Mouse (Mus musculus) urinary bladder, adult 2 months (tissue): ENCODE data around the gene Map1lc3a. TPM values are rescaled to one million over a fixed set of nuclear protein-coding genes. Genes with fewer than 3 reads are reported as not detected.

Source experiments
- DNase-seq: peaks from one replicate; pipeline ENCODE4 v3.0.0; 2022; ENCODE audit warnings: low spot score
- polyA plus RNA-seq: library from polyadenylated mRNA; depleted of rRNA; stranded (reverse); fragments of >200 nt; gene quantifications from 2 replicates; pipeline ENCODE4 v1.2.3, GENCODE M21; 2012; rRNA removed

Gene Map1lc3a
- polyA plus RNA-seq, 1 experiment, result 150 TPM

DNA sequence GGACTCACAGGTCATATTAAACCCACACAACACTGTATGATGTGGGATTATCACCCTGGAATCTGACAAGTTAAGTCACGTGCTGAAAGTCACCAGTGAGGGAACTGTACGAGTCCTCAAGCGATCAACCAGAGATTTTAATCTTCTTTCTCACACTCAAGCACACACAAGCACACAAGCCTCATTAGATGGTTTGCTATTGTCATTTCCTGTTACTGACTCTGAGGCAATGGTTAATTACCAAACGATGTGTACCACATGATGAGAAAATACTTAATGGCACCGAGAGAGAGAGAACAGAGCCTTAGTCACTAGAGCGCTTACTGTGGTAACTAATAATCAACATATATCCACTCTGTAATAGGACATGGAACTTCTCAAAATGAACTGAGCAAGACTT, 9.6 kb downstream of the Map1lc3a start:
- DNase-seq, result no peak

DNA sequence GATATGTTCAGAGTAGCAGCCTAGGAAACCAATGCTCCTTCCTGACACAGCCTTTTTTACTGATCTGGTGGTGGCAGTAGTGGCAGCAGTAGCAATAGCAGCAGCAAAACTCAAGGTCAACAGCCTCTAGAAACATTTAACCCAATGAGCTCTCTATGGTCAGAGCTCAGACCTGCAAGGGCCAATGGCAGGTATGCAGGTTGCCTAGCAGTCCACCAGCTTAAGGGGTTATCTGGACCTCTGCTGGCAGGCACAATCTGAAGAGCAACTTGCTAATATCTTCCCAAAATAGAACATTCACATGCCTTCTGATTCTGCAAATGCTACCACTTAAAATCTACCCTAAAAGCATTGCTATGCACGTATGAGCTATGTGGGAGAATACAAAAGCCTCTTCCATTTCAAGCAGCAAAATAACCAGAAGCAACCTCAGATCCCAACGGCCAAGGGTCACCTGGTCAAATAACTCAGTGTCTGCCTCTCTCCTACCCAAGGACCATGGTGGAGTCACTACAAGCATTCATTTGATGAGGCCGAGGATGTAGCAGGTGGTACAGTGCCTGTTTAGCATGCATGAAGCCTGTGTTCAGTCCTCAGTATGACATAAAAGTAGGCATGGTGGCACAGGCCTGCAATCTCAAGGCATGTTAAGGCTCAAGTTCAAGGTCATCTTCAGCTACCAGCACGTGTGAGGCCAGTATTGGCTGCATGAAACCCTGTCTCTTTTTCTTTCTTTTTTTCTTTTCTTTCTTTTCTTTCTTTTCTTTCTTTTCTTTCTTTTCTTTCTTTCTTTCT, 11.6 kb downstream of the Map1lc3a start:
- no peak for DNase-seq

DNA sequence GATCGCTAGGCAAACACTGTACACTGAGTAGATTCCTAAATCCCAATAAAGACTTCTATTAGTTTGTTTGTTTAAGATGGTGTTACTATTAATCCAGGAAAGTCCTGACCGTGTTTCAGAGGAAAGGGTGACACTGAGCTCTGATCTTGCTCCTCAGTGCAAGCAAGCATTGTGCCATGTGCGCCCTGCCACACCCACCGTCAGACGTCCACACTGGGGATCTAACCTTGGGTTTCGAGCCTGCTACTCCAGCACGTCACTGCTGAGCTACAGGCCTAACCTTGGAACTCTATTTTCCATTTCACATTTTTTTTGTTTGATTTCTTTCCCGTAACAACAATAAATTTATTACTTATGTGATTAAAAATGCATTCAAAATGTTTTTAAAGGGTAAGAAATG, 14.0 kb downstream of the Map1lc3a start:
- DNase-seq, result no peak

DNA sequence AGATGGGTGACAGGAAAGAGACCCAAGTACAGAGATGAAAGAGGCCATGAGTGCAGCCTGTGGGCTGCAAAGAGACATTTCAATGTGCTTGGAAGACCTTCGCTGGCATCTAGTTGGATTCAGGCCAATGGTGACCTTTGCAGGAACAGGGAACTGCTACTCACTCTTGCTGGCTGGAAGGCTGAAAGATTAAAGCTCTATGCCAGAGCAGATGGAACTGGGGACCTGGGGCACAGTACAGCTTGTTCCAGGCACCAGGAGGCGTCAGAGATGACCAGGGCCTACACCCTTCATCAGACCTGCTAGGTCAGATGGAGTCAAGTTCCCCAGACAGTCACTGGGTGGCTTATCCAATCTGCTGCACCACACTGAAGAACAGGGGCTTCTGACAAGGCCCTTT, 17.3 kb downstream of the Map1lc3a start:
- DNase-seq, result no peak

DNA sequence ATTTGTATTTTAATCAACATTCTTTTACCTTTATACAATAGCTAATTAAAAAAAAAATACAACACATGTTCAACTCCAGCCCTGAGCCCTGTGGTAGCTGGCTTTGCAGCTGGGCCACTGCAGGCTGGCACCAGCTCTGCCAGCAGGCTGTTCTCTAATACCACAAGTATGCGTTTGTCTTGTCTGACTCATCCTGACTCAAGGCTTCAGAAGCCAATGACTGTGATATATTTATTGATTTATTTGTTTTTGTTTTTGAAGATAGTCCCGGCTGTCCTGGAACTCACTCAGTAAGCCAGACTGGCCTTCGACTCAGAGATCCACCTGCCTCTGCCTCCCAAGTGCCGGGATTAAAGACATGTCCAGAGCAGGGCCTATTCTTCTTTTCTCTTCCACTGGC, 17.8 kb downstream of the Map1lc3a start:
- DNase-seq, result no peak

DNA sequence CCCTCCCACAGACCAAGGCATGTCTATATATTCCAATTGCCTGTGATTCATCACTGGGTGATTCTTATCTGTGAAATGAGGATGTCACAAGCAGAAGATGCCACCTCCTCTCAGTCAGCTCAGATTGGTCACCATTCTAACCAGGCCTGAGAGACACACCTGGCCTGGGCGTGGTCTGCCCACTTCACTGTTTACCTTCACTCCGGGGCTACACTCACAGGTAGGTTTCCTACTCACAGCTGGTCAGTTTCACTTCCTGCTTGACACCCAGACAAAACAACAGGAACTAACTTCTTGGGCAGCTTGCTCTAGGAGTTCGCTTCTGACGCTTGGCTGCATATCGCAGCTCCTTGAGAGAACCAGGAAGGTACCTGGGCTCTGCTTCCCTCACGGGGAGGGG, 19.4 kb downstream of the Map1lc3a start:
- DNase-seq, result no peak

DNA sequence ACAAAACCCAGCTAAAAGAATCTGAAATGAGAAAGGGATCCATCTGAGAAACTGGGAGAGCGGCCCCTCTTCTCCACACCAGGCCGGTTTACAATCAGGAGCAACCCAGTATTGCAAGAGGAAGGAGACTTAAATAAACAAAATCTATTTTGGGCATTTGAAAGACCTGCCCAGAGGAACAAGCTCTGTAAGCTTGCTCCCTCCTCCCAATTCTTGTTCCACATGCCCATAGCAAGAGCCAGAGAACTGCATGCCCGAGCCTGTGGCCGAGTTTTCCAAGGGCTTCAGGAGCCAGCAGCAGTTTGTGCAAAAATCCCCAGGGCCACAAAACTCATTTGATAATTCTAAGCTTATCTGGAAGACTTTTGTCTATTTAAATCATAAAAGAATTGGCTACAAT, 23.5 kb downstream of the Map1lc3a start:
- DNase-seq, result no peak

DNA sequence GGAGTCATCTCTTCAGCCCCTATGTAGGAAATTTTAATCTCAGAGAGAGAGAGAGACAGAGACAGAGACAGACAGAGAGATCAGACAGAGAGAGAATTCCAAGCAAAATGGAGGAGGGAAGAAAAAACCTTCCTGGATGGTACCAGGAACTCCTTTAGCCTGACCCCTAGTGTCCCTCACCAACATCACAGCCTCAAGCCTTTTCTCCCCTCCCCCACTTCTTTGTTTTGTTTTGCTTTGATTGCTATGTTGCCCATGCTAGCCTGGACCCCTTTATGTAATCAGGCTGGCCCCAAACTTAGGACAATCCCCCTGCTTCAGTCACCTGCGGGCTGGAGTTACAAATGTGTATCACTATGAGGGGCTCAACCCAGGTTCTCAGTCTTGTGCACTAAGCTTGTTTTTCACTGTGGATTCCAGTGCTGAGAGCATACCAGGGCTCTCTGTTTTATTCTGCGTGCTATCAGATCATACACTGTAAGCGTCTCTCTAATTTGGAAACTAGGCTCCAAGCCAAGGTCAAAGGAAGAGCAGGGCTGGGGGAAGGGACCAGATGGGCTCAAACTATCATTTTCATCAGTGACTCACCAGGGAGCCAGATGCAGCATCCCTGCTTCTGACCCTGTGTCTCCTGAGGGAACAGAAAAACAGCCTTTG, 33.0 kb downstream of the Map1lc3a start:
- no peak for DNase-seq

DNA sequence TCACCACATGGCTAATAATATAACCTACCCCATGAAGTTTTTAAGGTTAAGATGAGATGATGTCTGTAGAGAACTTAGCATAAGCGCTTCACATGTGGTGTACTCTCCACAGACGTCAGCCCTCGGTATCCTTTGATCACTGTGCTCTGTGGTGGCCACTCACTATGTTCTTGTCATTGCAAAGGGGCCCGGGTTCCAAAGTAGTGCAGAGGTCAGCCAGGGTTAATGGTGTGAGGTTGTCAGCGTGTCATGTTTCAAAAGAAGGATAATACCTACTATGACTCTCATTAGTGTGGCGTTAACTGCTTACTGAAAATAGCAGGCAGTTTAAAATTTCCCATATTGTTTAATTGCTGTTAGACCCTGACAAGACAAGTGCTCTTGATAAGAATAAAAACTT, 37.6 kb downstream of the Map1lc3a start:
- DNase-seq, result no peak

DNA sequence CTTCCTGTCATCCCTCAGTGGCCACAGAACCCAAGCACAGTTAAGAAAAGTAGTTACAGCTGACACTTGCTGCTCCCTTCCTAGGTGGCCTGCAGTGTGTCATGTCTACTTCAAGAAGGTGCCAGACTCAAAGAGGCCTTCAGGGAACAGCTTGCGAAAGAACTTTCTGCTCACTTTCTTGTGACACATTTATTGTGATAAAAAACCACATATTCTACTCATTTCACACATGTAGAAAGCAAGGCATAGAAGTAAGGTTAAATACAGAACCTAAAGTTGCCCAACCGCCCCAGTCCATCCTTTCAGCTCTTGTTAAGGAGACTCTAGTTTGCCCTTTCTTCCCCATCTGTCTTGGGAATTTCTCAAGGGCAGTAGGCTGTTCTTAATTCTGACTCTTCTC, 42.5 kb downstream of the Map1lc3a start:
- no peak for DNase-seq

DNA sequence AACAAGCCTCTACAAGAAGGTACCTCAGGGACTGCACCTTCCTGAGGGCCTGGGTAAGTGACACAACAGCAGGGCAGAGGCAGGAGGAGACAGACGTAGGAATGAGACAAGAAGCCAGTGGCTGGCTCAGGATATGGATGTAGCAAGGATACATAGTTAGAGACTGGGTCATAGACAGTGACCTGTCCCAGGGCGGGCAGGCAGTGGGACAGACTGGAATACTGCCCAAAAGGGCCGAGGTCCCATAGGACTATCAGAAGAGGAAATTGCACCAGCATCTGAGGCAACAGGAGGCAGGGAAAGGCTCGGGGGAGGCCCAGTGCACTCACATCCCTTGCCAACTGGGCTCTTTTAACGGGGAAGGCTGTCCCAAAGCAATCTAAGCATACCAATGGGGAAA, 44.5 kb downstream of the Map1lc3a start:
- no peak for DNase-seq

DNA sequence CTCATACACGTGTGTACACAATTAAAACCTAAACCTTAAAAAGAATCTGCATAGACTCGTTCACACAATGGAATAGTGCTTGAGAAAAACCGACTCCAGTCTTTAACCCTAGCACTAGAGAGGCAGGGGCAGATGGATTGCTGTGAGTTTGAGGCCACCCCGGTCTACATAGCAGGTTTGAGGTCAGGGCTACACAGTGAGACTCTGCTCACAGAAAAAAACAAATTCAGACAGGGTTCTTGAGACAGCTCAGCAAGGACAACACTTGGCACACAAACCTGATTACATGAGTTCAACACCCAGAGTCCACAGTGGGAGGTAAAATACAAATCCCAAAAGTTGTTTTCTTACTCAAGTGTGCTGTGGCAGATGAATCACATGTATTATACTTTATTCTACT, 49.9 kb downstream of the Map1lc3a start:
- DNase-seq, result no peak

Other genes with a start within 250 kb of the Map1lc3a start
- gene Ahcy, start 201.8 kb upstream of the Map1lc3a start, polyA plus RNA-seq, result 42.3 and 47.9 TPM in 2 replicates
- 20.8 and 26.9 TPM in 2 replicates for gene Itch, start 142.8 kb upstream of the Map1lc3a start, polyA plus RNA-seq
- 539 and 645 TPM in 2 replicates for gene Dynlrb1, start 39.8 kb upstream of the Map1lc3a start, polyA plus RNA-seq
- gene Pigu, start 81.1 kb downstream of the Map1lc3a start, polyA plus RNA-seq, result 28.0 and 32.2 TPM in 2 replicates
- gene Trp53inp2, start 104.8 kb downstream of the Map1lc3a start, polyA plus RNA-seq, result 82.3 and 107 TPM in 2 replicates
- 22.7 and 29.9 TPM in 2 replicates for gene Ncoa6, start 197.6 kb downstream of the Map1lc3a start, polyA plus RNA-seq
- gene Acss2, start 241.7 kb downstream of the Map1lc3a start, polyA plus RNA-seq, result 22.9 and 27.8 TPM in 2 replicates
- 8.6 and 11.3 TPM in 2 replicates for gene Ggt7, start 241.9 kb downstream of the Map1lc3a start, polyA plus RNA-seq